Mouse (Mus musculus): ENCODE measurements around the gene Fgfrl1.

DNA sequence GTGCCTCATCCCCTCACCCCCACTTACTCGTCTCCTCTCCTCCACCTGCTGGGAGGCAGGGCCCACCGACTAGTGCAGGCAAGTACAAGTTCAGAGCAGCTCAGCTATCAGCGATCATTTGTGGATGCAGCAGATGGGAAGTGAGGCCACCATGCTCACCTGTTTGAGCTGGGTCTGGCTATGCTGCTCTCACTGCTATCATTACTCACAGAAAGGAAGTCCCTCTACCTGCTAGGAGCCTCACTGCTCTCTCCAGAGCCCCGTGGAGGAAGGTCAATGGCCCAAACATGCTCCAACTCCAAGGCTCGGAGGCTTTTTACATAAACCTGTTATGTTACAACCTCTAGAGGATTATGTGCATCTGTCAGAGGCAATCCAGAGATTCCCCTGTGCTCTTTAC, 34.8 kb upstream of the Fgfrl1 start:
- TF ChIP-seq CTCF (IDR thresholded peaks at IDR 0.05; ENCODE audit: low read depth) (no peak), EP300 (IDR thresholded peaks at IDR 0.05; ENCODE audit: low read depth) (no peak)

Measured in liver, postnatal 0 days (tissue).